Mouse (Mus musculus) heart, embryonic 15.5 days (tissue): ENCODE results near the gene Rnf168. TPM values are rescaled to one million over a fixed set of nuclear protein-coding genes. Genes with fewer than 3 reads are reported as not detected.
"Not testable (repeated sequence)": the region's sequence is repeated elsewhere in the genome, so short reads cannot be mapped to it uniquely, and the experiment has no call there.

Source experiments
- ATAC-seq: fragments of 200-750 bp; cut with Nextera tagmentation; replicated peaks from 2 replicates; pipeline ENCODE4 v1.8.0; 2017; ENCODE audit warnings: low read depth, moderate TSS enrichment; ENCODE audit not compliant: insufficient number of reproducible peaks, insufficient read depth, low FRiP score
- H3K27ac ChIP-seq: fragments of 300-500 bp; sonication (generic); 2 replicates; pipeline ENCODE4 v1.5.1; 2015; ENCODE audit warnings: mild to moderate bottlenecking, inconsistent platforms
- H3K27me3 ChIP-seq: fragments of 300-500 bp; sonication (generic); 2 replicates; pipeline ENCODE4 v1.6.1; 2015; ENCODE audit warnings: inconsistent platforms
- H3K36me3 ChIP-seq: fragments of 300-500 bp; sonication (generic); 2 replicates; pipeline ENCODE4 v1.6.1; 2015; ENCODE audit warnings: mild to moderate bottlenecking, inconsistent platforms
- H3K4me1 ChIP-seq: fragments of 300-500 bp; sonication (generic); replicated peaks from 2 replicates; pipeline ENCODE4 v1.6.1; 2015; ENCODE audit warnings: inconsistent platforms
- H3K4me2 ChIP-seq: fragments of 300-500 bp; sonication (generic); 2 replicates; pipeline ENCODE4 v1.6.1; 2015; ENCODE audit warnings: inconsistent platforms, mild to moderate bottlenecking, moderate library complexity
- H3K4me3 ChIP-seq: fragments of 300-500 bp; sonication (generic); 2 replicates; pipeline ENCODE4 v1.5.1; 2015; ENCODE audit warnings: mild to moderate bottlenecking, inconsistent platforms
- H3K9ac ChIP-seq: fragments of 300-500 bp; sonication (generic); 2 replicates; pipeline ENCODE4 v1.6.1; 2015; ENCODE audit warnings: mild to moderate bottlenecking, inconsistent platforms
- H3K9me3 ChIP-seq: fragments of 300-500 bp; sonication (generic); replicated peaks from 2 replicates; pipeline ENCODE4 v1.6.1; 2016; ENCODE audit warnings: inconsistent platforms
- WGBS: fragments of 180-500 bp; shearing (Covaris S2); methylation state at CpG from one replicate; pipeline ENCODE4 v1.1.7; 2015; ENCODE audit warnings: mixed read lengths; 5-methylcytosine and 5-hydroxymethylcytosine counted together
- polyA plus RNA-seq: library from polyadenylated mRNA; unstranded; fragments of >200 nt; fragmentation: Nextera tagmentation; extraction: Ambion mirVana; gene quantifications from 2 replicates; pipeline ENCODE4 v1.2.1, GENCODE M21; 2015

Gene Rnf168
- 18.6 and 21.4 TPM in 2 replicates for polyA plus RNA-seq

DNA sequence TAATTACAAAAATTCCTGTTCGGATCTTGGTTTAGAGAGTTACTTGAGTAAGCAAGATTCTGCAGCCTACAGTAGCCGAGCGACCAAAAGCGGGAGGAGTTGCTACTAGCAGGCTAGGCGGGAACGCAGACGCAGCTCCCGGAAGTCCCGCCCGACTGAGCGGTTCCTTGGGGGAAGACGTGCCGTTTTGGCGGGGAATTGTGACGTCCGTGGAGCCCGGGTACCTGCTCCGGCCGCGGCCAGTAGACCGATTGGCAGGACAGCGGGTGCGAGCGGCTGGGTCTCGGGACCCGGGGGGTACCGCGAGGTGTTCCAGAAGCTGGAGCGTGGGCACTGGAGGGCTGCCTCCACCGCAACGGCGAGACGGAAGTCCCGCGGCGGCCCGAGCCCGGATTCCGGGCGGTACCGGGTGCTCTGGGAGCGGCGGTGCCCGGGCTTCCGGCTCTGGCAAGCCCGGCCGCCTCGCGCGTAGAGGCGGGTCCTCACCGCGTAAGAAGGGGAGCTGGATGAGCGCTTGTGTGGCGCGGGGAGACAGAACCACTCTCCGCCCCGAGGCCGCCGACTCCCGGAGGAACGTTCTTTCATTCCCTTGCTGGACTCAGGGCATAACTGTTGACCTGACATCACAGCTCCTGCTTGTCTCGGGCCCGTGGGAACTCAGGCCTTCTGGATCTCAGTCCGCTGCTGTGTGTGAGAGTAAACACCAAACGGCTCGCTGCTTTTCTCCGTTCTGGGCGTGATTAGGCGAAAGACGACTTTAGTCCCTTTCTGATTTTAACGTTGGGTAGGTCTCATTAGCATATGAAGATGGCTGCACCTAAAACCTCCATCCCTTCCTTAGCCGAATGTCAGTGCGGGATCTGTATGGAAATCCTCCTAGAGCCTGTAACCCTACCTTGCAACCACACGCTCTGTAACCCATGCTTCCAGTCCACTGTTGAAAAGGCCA is at the start of gene Rnf168:
Gene Rnf168, plus strand, starts transcription at position 152 of the 949 bp plus-strand sequence.
- peak; percentile 92 for ATAC-seq

DNA sequence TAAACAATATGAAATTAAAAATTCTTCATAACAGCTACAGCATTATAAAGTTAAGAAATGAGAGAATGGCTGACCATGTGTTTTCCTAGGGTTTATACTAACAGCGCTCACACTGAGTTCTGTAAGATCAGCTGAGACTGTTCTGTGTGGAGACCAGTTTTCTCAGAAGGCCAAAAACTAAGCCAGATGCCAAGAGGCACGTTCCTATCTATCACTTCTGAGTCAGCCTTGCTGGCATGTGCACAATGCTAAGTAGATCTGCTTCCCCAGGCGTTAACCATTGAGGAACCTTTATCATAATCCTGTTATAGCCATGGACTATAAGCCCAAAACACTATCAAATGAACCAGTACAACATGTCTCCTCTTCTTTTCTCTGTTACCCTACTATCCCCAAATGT is 45.2 kb upstream of the Rnf168 start:
- not testable (repeated sequence) for H3K4me3 ChIP-seq, H3K4me2 ChIP-seq, H3K27me3 ChIP-seq, H3K4me1 ChIP-seq, H3K9me3 ChIP-seq, H3K9ac ChIP-seq, ATAC-seq, H3K27ac ChIP-seq
- H3K36me3 ChIP-seq: peaks cover 27% of the 10 kb centered on the region
- WGBS: 38% methylated on average over 3 of the region's 3 CpGs

More for the DNA sequence above, at the start of gene Rnf168:
- peak within 1 kb of the TSS; percentile 99 for H3K27ac ChIP-seq
- under 1% methylated on average over 70 of the region's 75 CpGs for WGBS
- peaks cover 19% of the 10 kb centered on the region for H3K4me1 ChIP-seq
- peak within 1 kb of the TSS; percentile 72 for H3K4me2 ChIP-seq
- no peaks in the 10 kb centered on the region for H3K9me3 ChIP-seq
- H3K9ac ChIP-seq: peak within 1 kb of the TSS; percentile 96
- H3K4me3 ChIP-seq: peak within 1 kb of the TSS; percentile 99
- H3K36me3 ChIP-seq: peaks cover 21% of the 10 kb centered on the region
- H3K27me3 ChIP-seq: no peaks in the 10 kb centered on the region

DNA sequence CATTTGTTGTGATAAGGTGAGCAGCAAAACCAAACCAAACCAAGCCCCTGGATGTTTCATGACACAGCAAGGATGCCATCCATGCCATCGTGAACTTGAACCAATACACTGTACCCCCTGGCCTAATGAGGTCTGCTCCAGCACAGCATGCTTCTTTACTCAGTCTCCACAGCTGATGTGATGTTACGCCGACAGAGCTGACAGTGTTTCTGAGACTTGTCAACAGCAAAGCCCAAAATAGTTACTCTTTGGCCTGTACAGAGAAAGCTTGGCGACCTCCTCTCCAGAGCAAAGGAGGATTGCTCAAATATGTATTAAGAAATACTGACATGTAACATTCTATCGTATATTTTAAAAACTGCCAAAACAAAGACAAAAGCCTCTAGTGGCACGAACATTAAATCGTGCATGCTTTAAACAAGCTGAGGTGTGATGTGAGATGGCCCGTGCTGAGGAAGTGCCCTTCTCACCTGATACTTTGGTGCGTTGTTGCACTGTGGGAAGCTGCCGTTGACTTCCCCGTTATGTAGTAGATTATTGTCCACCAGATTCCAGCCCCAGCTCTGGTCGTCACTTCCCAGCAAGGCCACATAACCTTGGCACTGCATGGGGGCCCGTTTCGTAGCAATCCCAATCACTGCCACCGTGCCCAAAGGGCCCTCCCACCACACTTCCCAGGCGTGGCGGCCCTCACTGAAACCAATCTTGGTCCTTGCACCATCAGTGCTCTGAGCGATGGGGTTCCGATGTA is 39.2 kb upstream of the Rnf168 start:
- peak overlapping the region; percentile 5; the same call in 1 of the 2 replicates for H3K4me2 ChIP-seq
- peak overlapping the region; percentile 76 for H3K27ac ChIP-seq
- H3K4me1 ChIP-seq: peaks cover 21% of the 10 kb centered on the region
- no peak overlapping the region for H3K4me3 ChIP-seq
- no peaks in the 10 kb centered on the region for H3K9me3 ChIP-seq
- WGBS: 56% methylated on average over 19 of the region's 19 CpGs
- no peak overlapping the region for H3K9ac ChIP-seq
- H3K27me3 ChIP-seq: no peaks in the 10 kb centered on the region
- peak; percentile 77 for ATAC-seq
- H3K36me3 ChIP-seq: peaks cover 14% of the 10 kb centered on the region

- Histone ChIP-seq H3K9ac (no peak overlapping the region), H3K9me3 (no peaks in the 10 kb centered on the region), H3K4me3 (no peak overlapping the region), H3K27ac (peak overlapping the region; percentile 54; the same call in 1 of the 2 replicates), H3K27me3 (no peaks in the 10 kb centered on the region), H3K36me3 (peaks cover 8% of the 10 kb centered on the region; the same call in 1 of the 2 replicates), H3K4me2 (no peak overlapping the region), H3K4me1 (peaks cover 23% of the 10 kb centered on the region)
- WGBS: 64% methylated on average over 2 of the region's 2 CpGs
- no peak for ATAC-seq
Observed at GRCm38 (mm10) chr16:32239428-32240312, 37.6 kb upstream of the Rnf168 start.

DNA sequence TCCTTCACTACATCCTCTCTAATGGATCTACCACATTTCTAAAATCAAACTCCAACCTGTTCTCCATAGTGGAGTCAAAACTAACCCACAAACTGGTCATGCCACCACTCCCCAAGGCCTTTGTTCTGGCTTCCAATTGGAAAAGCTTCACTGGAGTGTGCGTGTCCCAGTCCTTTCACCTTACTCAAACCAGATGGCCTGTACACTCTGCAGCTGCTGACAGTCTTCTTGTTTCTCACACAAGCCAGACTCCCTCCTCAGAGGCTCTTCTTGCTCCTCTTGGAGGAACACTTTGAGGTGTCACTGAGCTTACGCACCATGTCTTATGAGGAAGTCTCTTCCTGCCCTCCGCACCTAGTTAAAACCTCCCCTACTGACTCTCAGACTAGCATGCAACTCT is 33.4 kb upstream of the Rnf168 start:
- H3K36me3 ChIP-seq: no peaks in the 10 kb centered on the region
- no peak overlapping the region for H3K9ac ChIP-seq
- no peaks in the 10 kb centered on the region for H3K27me3 ChIP-seq
- no peak overlapping the region for H3K27ac ChIP-seq
- no peaks in the 10 kb centered on the region for H3K9me3 ChIP-seq
- WGBS: 72% methylated on average over 3 of the region's 3 CpGs
- no peak overlapping the region for H3K4me2 ChIP-seq
- ATAC-seq: no peak
- peaks cover 33% of the 10 kb centered on the region for H3K4me1 ChIP-seq
- H3K4me3 ChIP-seq: no peak overlapping the region

DNA sequence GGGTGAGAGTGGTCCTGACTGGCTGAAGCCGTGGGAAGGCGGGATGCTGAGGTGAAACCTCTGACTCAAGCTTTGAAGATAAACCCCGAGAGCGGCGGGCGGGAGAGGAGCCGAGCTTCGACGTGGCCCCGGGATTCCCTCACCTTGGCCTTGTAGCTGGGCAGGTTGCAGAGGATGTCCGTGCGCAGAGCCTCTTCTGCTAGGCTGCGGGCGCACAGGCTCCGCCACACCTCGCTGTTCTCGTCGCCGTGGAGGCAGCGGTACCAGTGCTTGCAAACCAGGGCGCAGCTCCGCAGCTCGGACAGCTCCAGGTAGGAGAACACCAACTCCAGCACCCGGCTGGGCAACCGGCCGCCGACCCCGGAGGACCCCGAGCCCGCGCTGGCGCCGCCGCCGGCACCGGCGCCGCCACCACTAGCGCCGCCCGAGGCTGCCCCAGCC is 30.9 kb upstream of the Rnf168 start:
- H3K4me3 ChIP-seq: peak overlapping the region; percentile 89
- H3K9ac ChIP-seq: peak overlapping the region; percentile 98
- peak overlapping the region; percentile 97 for H3K27ac ChIP-seq
- under 1% methylated on average over 36 of the region's 41 CpGs for WGBS
- peaks cover 28% of the 10 kb centered on the region for H3K4me1 ChIP-seq
- H3K4me2 ChIP-seq: peak overlapping the region; percentile 79
- peak; percentile 60 for ATAC-seq
- no peaks in the 10 kb centered on the region for H3K9me3 ChIP-seq
- H3K27me3 ChIP-seq: no peaks in the 10 kb centered on the region
- no peaks in the 10 kb centered on the region for H3K36me3 ChIP-seq

- Histone ChIP-seq H3K4me1 (peaks cover 28% of the 10 kb centered on the region), H3K36me3 (no peaks in the 10 kb centered on the region), H3K4me2 (peak within 1 kb of the TSS; percentile 79), H3K27me3 (no peaks in the 10 kb centered on the region), H3K9me3 (no peaks in the 10 kb centered on the region), H3K4me3 (peak within 1 kb of the TSS; percentile 89), H3K27ac (peak within 1 kb of the TSS; percentile 97), H3K9ac (peak within 1 kb of the TSS; percentile 98)
- under 1% methylated on average over 48 of the region's 48 CpGs for WGBS
- peak; percentile 98 for ATAC-seq
Observed at GRCm38 (mm10) chr16:32246952-32247370, 30.3 kb upstream of the Rnf168 start, which contains the start of the genes Fbxo45 and Wdr53. Gene Fbxo45, minus strand, starts transcription at chr16:32247158. Gene Wdr53, plus strand, starts transcription at chr16:32247227.

DNA sequence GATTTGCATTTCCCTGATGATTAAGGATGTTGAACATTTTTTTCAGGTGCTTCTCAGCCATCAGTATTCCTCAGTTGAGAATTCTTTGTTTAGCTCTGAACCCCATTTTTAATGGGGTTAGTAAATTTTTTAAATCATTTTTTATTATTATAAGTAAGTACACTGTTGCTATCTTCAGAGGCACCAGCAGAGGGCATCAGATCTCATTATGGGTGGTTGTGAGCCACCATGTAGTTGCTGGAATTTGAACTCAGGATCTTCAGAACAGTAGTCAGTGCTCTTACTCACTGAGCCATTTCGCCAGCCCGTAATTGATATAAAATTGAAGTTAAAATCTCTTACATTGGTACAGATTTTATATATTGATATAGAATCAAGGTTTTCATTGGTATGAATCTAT is 13.0 kb upstream of the Rnf168 start:
- not testable (repeated sequence) for H3K4me3 ChIP-seq, H3K4me2 ChIP-seq, H3K9ac ChIP-seq, H3K4me1 ChIP-seq, H3K27me3 ChIP-seq, H3K27ac ChIP-seq, H3K9me3 ChIP-seq, ATAC-seq, H3K36me3 ChIP-seq
- 88% methylated on average over 2 of the region's 2 CpGs for WGBS

GRCm38 (mm10) chr16:32271291-32271690 is 6.0 kb upstream of the Rnf168 start, which contains the start of gene Smco1:
Gene Smco1, plus strand, starts transcription at chr16:32271468.
- Histone ChIP-seq H3K36me3 (no peaks in the 10 kb centered on the region), H3K4me1 (no peaks in the 10 kb centered on the region), H3K27ac (no peak within 1 kb of the TSS), H3K9ac (no peak within 1 kb of the TSS), H3K4me2 (no peak within 1 kb of the TSS), H3K27me3 (no peaks in the 10 kb centered on the region), H3K4me3 (no peak within 1 kb of the TSS), H3K9me3 (no peaks in the 10 kb centered on the region)
- no peak for ATAC-seq
- 69% methylated on average over 11 of the region's 11 CpGs for WGBS

DNA sequence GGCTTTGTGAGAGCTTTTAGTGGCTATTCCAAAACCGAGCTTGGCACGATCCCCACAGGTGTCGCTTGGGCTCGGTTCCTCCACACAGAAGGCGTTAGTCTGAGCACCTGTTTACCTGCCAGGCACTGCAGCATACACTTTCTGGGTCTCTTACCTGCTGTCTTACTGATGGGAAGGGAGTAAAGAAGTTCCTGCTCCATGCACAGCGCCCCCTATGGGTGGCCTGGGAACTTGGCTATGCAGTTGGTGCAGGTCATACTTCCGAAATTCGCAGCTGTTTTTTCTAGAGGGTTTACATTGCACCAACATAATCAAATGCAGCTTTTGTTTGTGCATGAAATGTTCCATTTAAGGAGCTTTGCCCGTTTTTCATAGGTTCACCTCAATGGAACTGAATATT is 3.9 kb upstream of the Rnf168 start:
- ATAC-seq: no peak

More for the DNA sequence above, 3.9 kb upstream of the Rnf168 start:
- Histone ChIP-seq H3K36me3 (no peaks in the 10 kb centered on the region), H3K4me3 (no peak overlapping the region), H3K9me3 (no peaks in the 10 kb centered on the region), H3K9ac (no peak overlapping the region), H3K27me3 (no peaks in the 10 kb centered on the region), H3K4me1 (peaks cover 7% of the 10 kb centered on the region), H3K4me2 (no peak overlapping the region), H3K27ac (no peak overlapping the region)
- WGBS: 49% methylated on average over 9 of the region's 9 CpGs
